Mouse (Mus musculus) myocyte (in vitro differentiated cells): Measurements from ENCODE around the gene Aacs.

Experiments used
- SRF ChIP-seq: IDR thresholded peaks from one replicate; pipeline ENCODE4 v1.6.1; 2011; ENCODE audit warnings: low read depth; ENCODE audit not compliant: control insufficient read depth, insufficient read length
- USF1 ChIP-seq: IDR thresholded peaks from one replicate; pipeline ENCODE4 v1.6.1; 2011; ENCODE audit warnings: low read depth, mild to moderate bottlenecking, control low read depth, moderate library complexity

- no peak for TF ChIP-seq USF1
- no peak for TF ChIP-seq SRF
Observed at GRCm38 (mm10) chr5:125546293-125546692, 70.7 kb downstream of the Aacs start.
